Mouse (Mus musculus) neural tube, embryonic 12.5 days (tissue): ENCODE measurements at regions not wholly inside any gene's neighbourhood (a gene's known extent, or its start where the extent isn't known, plus 50 kb on each side); places are given as distances from the start of the nearest gene placed in this dataset.

Source experiments
- ATAC-seq: fragments of 200-750 bp; cut with Nextera tagmentation; 2 replicates; pipeline ENCODE4 v1.8.0; 2017; ENCODE audit warnings: low read depth, mild to moderate bottlenecking, moderate TSS enrichment, moderate library complexity; ENCODE audit not compliant: low FRiP score
- H3K27ac ChIP-seq: fragments of 300-500 bp; sonication (generic); 2 replicates; pipeline ENCODE4 v1.5.1; 2016
- H3K27me3 ChIP-seq: fragments of 300-500 bp; sonication (generic); replicated peaks from 2 replicates; pipeline ENCODE4 v1.6.1; 2016; ENCODE audit warnings: mild to moderate bottlenecking
- H3K36me3 ChIP-seq: fragments of 300-500 bp; sonication (generic); 2 replicates; pipeline ENCODE4 v1.6.1; 2016; ENCODE audit warnings: mild to moderate bottlenecking
- H3K4me1 ChIP-seq: fragments of 300-500 bp; sonication (generic); 2 replicates; pipeline ENCODE4 v1.6.1; 2016
- H3K4me2 ChIP-seq: fragments of 300-500 bp; sonication (generic); replicated peaks from 2 replicates; pipeline ENCODE4 v1.6.1; 2016; ENCODE audit warnings: mild to moderate bottlenecking
- H3K4me3 ChIP-seq: fragments of 300-500 bp; sonication (generic); 2 replicates; pipeline ENCODE4 v1.5.1; 2016
- H3K9ac ChIP-seq: fragments of 300-500 bp; sonication (generic); 2 replicates; pipeline ENCODE4 v1.6.1; 2016; ENCODE audit warnings: mild to moderate bottlenecking
- H3K9me3 ChIP-seq: fragments of 300-500 bp; sonication (generic); 2 replicates; pipeline ENCODE4 v1.6.1; 2016; ENCODE audit warnings: mild to moderate bottlenecking
- WGBS: fragments of 180-500 bp; shearing (Covaris S2); methylation state at CpG from one replicate; pipeline ENCODE4 v1.1.7; 2016; 5-methylcytosine and 5-hydroxymethylcytosine counted together

DNA sequence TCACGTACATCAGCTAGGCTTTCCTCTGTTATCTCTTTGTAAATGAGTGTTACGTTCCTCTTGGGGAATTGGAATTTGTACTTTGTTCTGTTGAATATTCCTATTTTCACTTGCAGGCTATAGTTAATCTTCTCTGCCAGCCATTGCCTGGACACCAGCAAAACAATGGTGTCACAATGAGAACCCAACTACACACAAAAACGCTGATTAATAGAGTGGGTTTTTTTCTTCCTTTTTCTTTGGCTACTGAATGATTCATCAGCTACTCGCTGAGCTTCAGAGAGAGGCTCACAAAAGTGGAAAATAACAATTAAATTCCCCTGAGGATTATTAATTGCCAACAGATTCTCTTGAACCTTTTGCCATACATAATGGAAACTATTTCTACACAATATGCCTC is 398.9 kb upstream of the Prickle1 start:
- Histone ChIP-seq H3K4me2 (no peak overlapping the region), H3K9ac (no peak overlapping the region), H3K4me3 (no peak overlapping the region), H3K4me1 (peaks cover 2% of the 10 kb centered on the region; the same call in 1 of the 2 replicates), H3K9me3 (no peaks in the 10 kb centered on the region), H3K27ac (no peak overlapping the region), H3K36me3 (no peaks in the 10 kb centered on the region), H3K27me3 (no peaks in the 10 kb centered on the region)
- no peak for ATAC-seq
- 29% methylated on average over 4 of the region's 4 CpGs for WGBS

DNA sequence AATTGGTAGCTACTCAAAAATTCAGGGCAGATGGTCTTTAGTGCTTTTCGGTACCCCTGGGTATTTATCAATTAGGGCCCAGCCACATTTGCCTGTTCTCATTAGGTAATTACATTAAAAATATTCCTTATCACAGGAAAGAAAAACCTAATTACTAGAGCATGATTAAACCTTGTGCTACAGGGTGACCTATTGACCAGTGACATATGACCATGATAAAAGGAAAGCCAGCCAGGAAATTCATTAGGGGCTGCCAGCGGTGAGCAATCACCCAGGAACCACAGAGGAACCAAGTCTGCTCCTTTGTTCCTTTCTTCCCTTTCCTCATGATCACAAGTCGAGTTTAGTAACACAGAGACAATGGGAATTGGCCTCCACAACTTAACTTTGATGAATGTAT is 394.4 kb upstream of the Prickle1 start:
- H3K27me3 ChIP-seq = no peaks in the 10 kb centered on the region
- WGBS = 32% methylated on average over 3 of the region's 3 CpGs
- H3K36me3 ChIP-seq = no peaks in the 10 kb centered on the region
- H3K4me3 ChIP-seq = no peak overlapping the region
- ATAC-seq = no peak
- no peak overlapping the region for H3K27ac ChIP-seq
- H3K4me1 ChIP-seq = peaks cover 4% of the 10 kb centered on the region; the same call in 1 of the 2 replicates
- H3K4me2 ChIP-seq = no peak overlapping the region
- H3K9me3 ChIP-seq = no peaks in the 10 kb centered on the region
- no peak overlapping the region for H3K9ac ChIP-seq

DNA sequence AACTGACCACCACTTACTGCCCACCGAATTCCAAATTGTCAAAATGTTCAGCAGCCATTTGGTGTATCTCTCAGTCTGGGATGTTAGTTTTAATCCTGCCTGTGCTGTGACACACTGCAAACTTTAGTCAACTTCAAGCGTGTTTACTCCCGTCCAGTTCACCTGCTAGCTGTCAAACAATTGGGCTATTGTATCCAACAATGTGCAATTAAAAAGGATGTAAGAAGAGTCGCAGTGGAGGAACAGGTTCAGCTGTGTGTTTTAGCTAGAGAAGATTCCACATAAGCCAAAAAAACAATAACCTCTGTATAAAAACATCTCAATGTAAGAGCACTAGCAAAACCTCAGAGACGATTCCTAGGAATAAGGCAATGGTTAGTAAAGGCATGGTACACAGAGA is 392.7 kb upstream of the Prickle1 start:
- no peak for ATAC-seq
- peaks cover 4% of the 10 kb centered on the region; the same call in 1 of the 2 replicates for H3K4me1 ChIP-seq
- H3K36me3 ChIP-seq = no peaks in the 10 kb centered on the region
- H3K9me3 ChIP-seq = no peaks in the 10 kb centered on the region
- H3K9ac ChIP-seq = no peak overlapping the region
- H3K27me3 ChIP-seq = no peaks in the 10 kb centered on the region
- H3K4me2 ChIP-seq = no peak overlapping the region
- H3K27ac ChIP-seq = no peak overlapping the region
- 72% methylated on average over 5 of the region's 5 CpGs for WGBS
- no peak overlapping the region for H3K4me3 ChIP-seq

GRCm38 (mm10) chr15:93986631-93987429 is 391.1 kb upstream of the Prickle1 start:
- WGBS = 86% methylated on average over 6 of the region's 6 CpGs
- H3K9ac ChIP-seq = no peak overlapping the region
- ATAC-seq = no peak

GRCm38 (mm10) chr15:93982091-93982490 is 386.4 kb upstream of the Prickle1 start:
- H3K27me3 ChIP-seq = no peaks in the 10 kb centered on the region
- H3K4me2 ChIP-seq = no peak overlapping the region
- 80% methylated on average over 9 of the region's 9 CpGs for WGBS
- H3K4me3 ChIP-seq = no peak overlapping the region
- H3K9ac ChIP-seq = no peak overlapping the region
- H3K4me1 ChIP-seq = no peaks in the 10 kb centered on the region
- H3K27ac ChIP-seq = no peak overlapping the region
- no peaks in the 10 kb centered on the region for H3K36me3 ChIP-seq
- no peaks in the 10 kb centered on the region for H3K9me3 ChIP-seq
- ATAC-seq = no peak

More at GRCm38 (mm10) chr15:93986631-93987429, 391.1 kb upstream of the Prickle1 start:
- Histone ChIP-seq H3K27ac (no peak overlapping the region), H3K4me1 (peaks cover 4% of the 10 kb centered on the region; the same call in 1 of the 2 replicates), H3K4me2 (no peak overlapping the region), H3K4me3 (no peak overlapping the region), H3K27me3 (no peaks in the 10 kb centered on the region), H3K9me3 (no peaks in the 10 kb centered on the region), H3K36me3 (no peaks in the 10 kb centered on the region)

DNA sequence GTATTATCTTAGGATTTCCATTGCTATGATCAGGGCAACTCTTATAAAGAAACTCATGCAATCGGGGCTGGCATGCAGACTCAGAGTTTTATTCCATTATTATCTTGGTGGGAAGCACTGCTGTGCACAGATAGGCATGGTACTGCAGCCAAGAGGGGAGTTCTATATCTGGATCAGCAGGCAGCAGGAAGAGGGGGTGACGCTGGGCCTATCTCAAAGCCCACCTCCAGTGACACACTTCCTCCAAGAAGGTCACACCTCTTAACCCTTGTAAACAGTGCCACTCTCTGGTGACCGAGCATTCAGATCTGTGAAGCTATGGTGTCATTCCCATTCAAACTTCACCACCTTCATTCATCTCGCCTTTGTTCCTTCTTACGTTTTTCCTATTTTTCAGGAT is 381.8 kb upstream of the Prickle1 start:
- no peaks in the 10 kb centered on the region for H3K27me3 ChIP-seq
- H3K36me3 ChIP-seq = no peaks in the 10 kb centered on the region
- H3K9ac ChIP-seq = no peak overlapping the region
- H3K4me1 ChIP-seq = no peaks in the 10 kb centered on the region
- no peak overlapping the region for H3K27ac ChIP-seq
- H3K4me3 ChIP-seq = no peak overlapping the region
- no peaks in the 10 kb centered on the region for H3K9me3 ChIP-seq
- H3K4me2 ChIP-seq = no peak overlapping the region
- no peak for ATAC-seq
- WGBS = 84% methylated on average over 5 of the region's 5 CpGs

GRCm38 (mm10) chr15:93974727-93975126 is 379.0 kb upstream of the Prickle1 start:
- H3K9me3 ChIP-seq = no peaks in the 10 kb centered on the region
- H3K27ac ChIP-seq = no peak overlapping the region
- no peak for ATAC-seq
- H3K27me3 ChIP-seq = no peaks in the 10 kb centered on the region
- H3K9ac ChIP-seq = no peak overlapping the region
- H3K4me3 ChIP-seq = no peak overlapping the region
- no peaks in the 10 kb centered on the region for H3K36me3 ChIP-seq
- 53% methylated on average over 7 of the region's 7 CpGs for WGBS
- H3K4me1 ChIP-seq = no peaks in the 10 kb centered on the region
- no peak overlapping the region for H3K4me2 ChIP-seq

GRCm38 (mm10) chr15:93972979-93973378 is 377.3 kb upstream of the Prickle1 start:
- 17% methylated on average over 5 of the region's 5 CpGs for WGBS
- Histone ChIP-seq H3K4me2 (no peak overlapping the region), H3K9me3 (no peaks in the 10 kb centered on the region), H3K9ac (no peak overlapping the region), H3K4me3 (no peak overlapping the region), H3K36me3 (no peaks in the 10 kb centered on the region), H3K27ac (no peak overlapping the region), H3K4me1 (no peaks in the 10 kb centered on the region), H3K27me3 (no peaks in the 10 kb centered on the region)
- ATAC-seq = no peak

DNA sequence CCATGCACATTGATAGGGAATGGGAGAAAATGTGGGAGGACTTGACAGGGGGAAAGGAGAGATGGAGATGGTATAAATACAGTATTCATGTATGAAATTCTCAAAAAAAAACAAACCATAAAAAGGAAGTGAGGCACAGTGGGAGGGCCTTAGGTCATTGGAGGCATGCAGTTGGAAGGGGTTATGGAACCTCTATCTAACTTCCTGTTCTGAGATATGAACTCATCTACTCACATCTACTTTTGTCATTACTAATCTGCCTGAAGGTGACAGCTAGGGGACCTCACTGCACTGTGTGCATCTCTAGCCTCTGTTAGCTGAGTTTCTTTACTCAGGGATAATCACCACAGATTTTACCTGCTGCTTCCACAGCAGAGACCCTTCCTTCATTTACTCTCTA is 366.3 kb upstream of the Prickle1 start:
- no peaks in the 10 kb centered on the region for H3K4me1 ChIP-seq
- ATAC-seq = no peak
- H3K27me3 ChIP-seq = no peaks in the 10 kb centered on the region
- no peak overlapping the region for H3K9ac ChIP-seq
- H3K4me3 ChIP-seq = no peak overlapping the region
- no peak overlapping the region for H3K4me2 ChIP-seq
- no peaks in the 10 kb centered on the region for H3K36me3 ChIP-seq
- H3K27ac ChIP-seq = no peak overlapping the region
- no peaks in the 10 kb centered on the region for H3K9me3 ChIP-seq

GRCm38 (mm10) chr15:93959931-93960330 is 364.2 kb upstream of the Prickle1 start:
- WGBS = 68% methylated on average over 8 of the region's 8 CpGs
- H3K27ac ChIP-seq = no peak overlapping the region
- no peaks in the 10 kb centered on the region for H3K4me1 ChIP-seq
- H3K9ac ChIP-seq = no peak overlapping the region
- H3K36me3 ChIP-seq = no peaks in the 10 kb centered on the region
- no peak overlapping the region for H3K4me2 ChIP-seq
- no peaks in the 10 kb centered on the region for H3K9me3 ChIP-seq
- H3K27me3 ChIP-seq = no peaks in the 10 kb centered on the region
- ATAC-seq = no peak
- H3K4me3 ChIP-seq = no peak overlapping the region

- Histone ChIP-seq H3K36me3 (no peaks in the 10 kb centered on the region), H3K4me2 (no peak overlapping the region), H3K9ac (no peak overlapping the region), H3K4me3 (no peak overlapping the region), H3K4me1 (no peaks in the 10 kb centered on the region), H3K9me3 (no peaks in the 10 kb centered on the region), H3K27me3 (no peaks in the 10 kb centered on the region), H3K27ac (no peak overlapping the region)
- WGBS = 62% methylated on average over 1 of the region's 1 CpGs
- ATAC-seq = no peak
Measured at GRCm38 (mm10) chr15:93958086-93958485, 362.4 kb upstream of the Prickle1 start.

DNA sequence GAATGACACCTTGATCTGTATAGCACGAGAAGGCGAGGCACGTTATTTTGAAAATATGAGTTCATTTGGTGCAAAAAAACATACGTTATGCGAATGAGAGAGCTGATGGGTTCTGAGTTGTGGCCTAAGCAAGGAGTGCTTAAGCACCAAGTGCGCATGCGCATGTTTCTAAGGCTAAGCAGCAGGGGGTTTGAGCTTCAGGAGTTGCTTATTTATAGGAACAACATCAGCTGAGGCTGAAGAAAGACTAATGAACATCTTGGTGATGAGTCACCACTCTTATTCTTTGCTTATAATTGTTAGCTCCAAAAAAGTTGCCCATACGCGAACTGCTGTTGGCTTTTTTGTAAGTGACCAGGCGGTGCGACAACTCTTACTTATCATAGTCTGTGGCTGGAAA is 361.1 kb upstream of the Prickle1 start:
- H3K9ac ChIP-seq = no peak overlapping the region
- H3K27me3 ChIP-seq = no peaks in the 10 kb centered on the region
- no peak overlapping the region for H3K4me3 ChIP-seq
- no peaks in the 10 kb centered on the region for H3K9me3 ChIP-seq
- no peak overlapping the region for H3K27ac ChIP-seq
- H3K4me1 ChIP-seq = no peaks in the 10 kb centered on the region
- no peaks in the 10 kb centered on the region for H3K36me3 ChIP-seq
- H3K4me2 ChIP-seq = no peak overlapping the region
- 96% methylated on average over 11 of the region's 11 CpGs for WGBS
- no peak for ATAC-seq

DNA sequence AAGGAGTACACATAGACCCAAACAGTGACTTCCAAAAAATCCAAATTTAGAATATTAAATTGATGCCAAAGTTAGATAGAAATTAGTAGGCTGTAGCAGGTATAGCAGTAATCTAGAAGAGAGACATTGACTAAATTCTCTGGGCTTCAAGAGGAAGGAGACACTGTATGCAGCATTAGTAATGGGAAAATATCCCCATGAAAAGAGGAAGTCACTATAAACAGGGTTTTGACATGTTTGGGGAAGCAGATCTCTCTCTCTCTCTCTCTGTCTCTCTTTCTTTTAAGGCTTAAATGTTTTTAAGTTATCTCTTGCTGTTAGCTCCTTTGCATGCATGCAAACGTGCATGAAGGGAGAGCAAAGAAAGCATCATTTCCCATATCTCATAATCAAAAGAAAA is 357.9 kb upstream of the Prickle1 start:
- H3K36me3 ChIP-seq = no peaks in the 10 kb centered on the region
- no peak overlapping the region for H3K27ac ChIP-seq
- no peaks in the 10 kb centered on the region for H3K4me1 ChIP-seq
- H3K9me3 ChIP-seq = no peaks in the 10 kb centered on the region
- no peaks in the 10 kb centered on the region for H3K27me3 ChIP-seq
- H3K4me3 ChIP-seq = no peak overlapping the region
- ATAC-seq = no peak
- H3K9ac ChIP-seq = no peak overlapping the region
- WGBS = 86% methylated on average over 1 of the region's 1 CpGs
- no peak overlapping the region for H3K4me2 ChIP-seq
